Mouse (Mus musculus): ENCODE results near the gene Dlg4. TPM values are rescaled to one million over a fixed set of nuclear protein-coding genes. Genes with fewer than 3 reads are reported as not detected.

Dlg4 gene
- polyA plus RNA-seq, 1 experiment from 2014 or later, result 9.3 TPM

GRCm38 (mm10) chr11:69992396-69992795 is 24.3 kb upstream of the Dlg4 start:
- DNase-seq (ENCODE audit: low spot score) (no peak), ATAC-seq (replicated peaks; ENCODE audit: low FRiP score) (no peak)
- H3K4me2 ChIP-seq, result peak overlapping the region; percentile 87
- H3K9ac ChIP-seq (ENCODE audit: low read depth, low read length), result peak overlapping the region; percentile 20; the same call in 1 of the 2 replicates
- H3K36me3 ChIP-seq (ENCODE audit: control insufficient read depth, insufficient read depth, low read length), result peaks cover 24% of the 10 kb centered on the region
- H3K9me3 ChIP-seq (ENCODE audit: control insufficient read depth, low read length), result no peaks in the 10 kb centered on the region
- H3K4me1 ChIP-seq (replicated peaks; ENCODE audit: control insufficient read depth, insufficient read depth, low read length), result peaks cover 15% of the 10 kb centered on the region
- no peak overlapping the region for H3K27ac ChIP-seq (ENCODE audit: low read depth, low read length)
- peak overlapping the region; percentile 67 for H3K4me3 ChIP-seq (ENCODE audit: low read depth, low read length)
- H3K27me3 ChIP-seq (replicated peaks; ENCODE audit: control insufficient read depth, insufficient read depth, low read length), result no peaks in the 10 kb centered on the region
- WGBS, result 82% methylated on average over 10 of the region's 10 CpGs

GRCm38 (mm10) chr11:69992932-69993331 is 23.8 kb upstream of the Dlg4 start:
- Histone ChIP-seq H3K4me1 (replicated peaks; ENCODE audit: control insufficient read depth, insufficient read depth, low read length) (peaks cover 20% of the 10 kb centered on the region), H3K27me3 (replicated peaks; ENCODE audit: control insufficient read depth, insufficient read depth, low read length) (no peaks in the 10 kb centered on the region), H3K27ac (ENCODE audit: low read depth, low read length) (no peak overlapping the region), H3K4me3 (ENCODE audit: low read depth, low read length) (peak overlapping the region; percentile 67; the same call in 1 of the 2 replicates), H3K9me3 (ENCODE audit: control insufficient read depth, low read length) (no peaks in the 10 kb centered on the region), H3K4me2 (peak overlapping the region; percentile 87), H3K9ac (ENCODE audit: low read depth, low read length) (peak overlapping the region; percentile 38; the same call in 1 of the 2 replicates), H3K36me3 (ENCODE audit: control insufficient read depth, insufficient read depth, low read length) (peaks cover 26% of the 10 kb centered on the region)
- 89% methylated on average over 3 of the region's 3 CpGs for WGBS
- no peak for DNase-seq (ENCODE audit: low spot score)
- no peak for ATAC-seq (replicated peaks; ENCODE audit: low FRiP score)

- Histone ChIP-seq H3K9me3 (ENCODE audit: control insufficient read depth, low read length) (no peaks in the 10 kb centered on the region), H3K36me3 (ENCODE audit: control insufficient read depth, insufficient read depth, low read length) (peaks cover 29% of the 10 kb centered on the region), H3K9ac (ENCODE audit: low read depth, low read length) (no peak overlapping the region), H3K4me2 (peak overlapping the region; percentile 56), H3K27me3 (replicated peaks; ENCODE audit: control insufficient read depth, insufficient read depth, low read length) (no peaks in the 10 kb centered on the region), H3K4me3 (ENCODE audit: low read depth, low read length) (peak overlapping the region; percentile 97), H3K4me1 (replicated peaks; ENCODE audit: control insufficient read depth, insufficient read depth, low read length) (peaks cover 22% of the 10 kb centered on the region), H3K27ac (ENCODE audit: low read depth, low read length) (no peak overlapping the region)
- 79% methylated on average over 11 of the region's 11 CpGs for WGBS
- ATAC-seq (replicated peaks; ENCODE audit: low FRiP score) (no peak), DNase-seq (ENCODE audit: low spot score) (no peak)
Observed at GRCm38 (mm10) chr11:69994401-69995090, 22.2 kb upstream of the Dlg4 start.

- peaks cover 26% of the 10 kb centered on the region for H3K4me1 ChIP-seq (replicated peaks; ENCODE audit: control insufficient read depth, insufficient read depth, low read length)
- peak within 1 kb of the TSS; percentile 75 for H3K4me2 ChIP-seq
- H3K9ac ChIP-seq (ENCODE audit: low read depth, low read length), result peak within 1 kb of the TSS; percentile 99
- DNase-seq (ENCODE audit: low spot score), result peak; percentile 98
- peak; percentile 82 for ATAC-seq (replicated peaks; ENCODE audit: low FRiP score)
- H3K4me3 ChIP-seq (ENCODE audit: low read depth, low read length), result peak within 1 kb of the TSS; percentile 97
- WGBS, result under 1% methylated on average over 36 of the region's 36 CpGs
- H3K27ac ChIP-seq (ENCODE audit: low read depth, low read length), result peak within 1 kb of the TSS; percentile 99
- H3K27me3 ChIP-seq (replicated peaks; ENCODE audit: control insufficient read depth, insufficient read depth, low read length), result no peaks in the 10 kb centered on the region
- H3K9me3 ChIP-seq (ENCODE audit: control insufficient read depth, low read length), result no peaks in the 10 kb centered on the region
- H3K36me3 ChIP-seq (ENCODE audit: control insufficient read depth, insufficient read depth, low read length), result peaks cover 25% of the 10 kb centered on the region
Observed at GRCm38 (mm10) chr11:69995391-69995960, 21.3 kb upstream of the Dlg4 start, which contains the start of gene Phf23. Phf23 (plus strand) TSS chr11:69995777.

GRCm38 (mm10) chr11:69996161-69997061 is 20.3 kb upstream of the Dlg4 start:
- Histone ChIP-seq H3K9ac (ENCODE audit: low read depth, low read length) (peak overlapping the region; percentile 99), H3K4me3 (ENCODE audit: low read depth, low read length) (peak overlapping the region; percentile 97), H3K27ac (ENCODE audit: low read depth, low read length) (peak overlapping the region; percentile 99), H3K9me3 (ENCODE audit: control insufficient read depth, low read length) (no peaks in the 10 kb centered on the region), H3K36me3 (ENCODE audit: control insufficient read depth, insufficient read depth, low read length) (peaks cover 25% of the 10 kb centered on the region), H3K4me2 (peak overlapping the region; percentile 75), H3K4me1 (replicated peaks; ENCODE audit: control insufficient read depth, insufficient read depth, low read length) (peaks cover 26% of the 10 kb centered on the region), H3K27me3 (replicated peaks; ENCODE audit: control insufficient read depth, insufficient read depth, low read length) (no peaks in the 10 kb centered on the region)
- WGBS, result 1% methylated on average over 66 of the region's 66 CpGs
- peak; percentile 8 for ATAC-seq (replicated peaks; ENCODE audit: low FRiP score)
- peak; percentile 69 for DNase-seq (ENCODE audit: low spot score)

- Histone ChIP-seq H3K9me3 (ENCODE audit: control insufficient read depth, low read length) (no peaks in the 10 kb centered on the region), H3K9ac (ENCODE audit: low read depth, low read length) (peak overlapping the region; percentile 99), H3K4me1 (replicated peaks; ENCODE audit: control insufficient read depth, insufficient read depth, low read length) (peaks cover 28% of the 10 kb centered on the region), H3K4me2 (peak overlapping the region; percentile 75), H3K4me3 (ENCODE audit: low read depth, low read length) (peak overlapping the region; percentile 97), H3K36me3 (ENCODE audit: control insufficient read depth, insufficient read depth, low read length) (peaks cover 25% of the 10 kb centered on the region), H3K27ac (ENCODE audit: low read depth, low read length) (peak overlapping the region; percentile 99), H3K27me3 (replicated peaks; ENCODE audit: control insufficient read depth, insufficient read depth, low read length) (no peaks in the 10 kb centered on the region)
- ATAC-seq (replicated peaks; ENCODE audit: low FRiP score) (peak; percentile 74), DNase-seq (ENCODE audit: low spot score) (peak; percentile 92)
- 1% methylated on average over 31 of the region's 44 CpGs for WGBS
Observed at GRCm38 (mm10) chr11:69997070-69997509, 19.7 kb upstream of the Dlg4 start.

GRCm38 (mm10) chr11:69998567-69999491 is 17.9 kb upstream of the Dlg4 start:
- H3K4me2 ChIP-seq, result no peak overlapping the region; the same call in 1 of the 2 replicates
- peaks cover 20% of the 10 kb centered on the region for H3K36me3 ChIP-seq (ENCODE audit: control insufficient read depth, insufficient read depth, low read length)
- no peak overlapping the region for H3K9ac ChIP-seq (ENCODE audit: low read depth, low read length)
- 89% methylated on average over 27 of the region's 27 CpGs for WGBS
- 0 out of 2 replicates have a peak overlapping the region, but pooled peaks have one; percentile 4 for H3K27ac ChIP-seq (ENCODE audit: low read depth, low read length)
- H3K27me3 ChIP-seq (replicated peaks; ENCODE audit: control insufficient read depth, insufficient read depth, low read length), result no peaks in the 10 kb centered on the region
- no peaks in the 10 kb centered on the region for H3K9me3 ChIP-seq (ENCODE audit: control insufficient read depth, low read length)
- ATAC-seq (replicated peaks; ENCODE audit: low FRiP score), result no peak
- DNase-seq (ENCODE audit: low spot score), result no peak
- no peak overlapping the region for H3K4me3 ChIP-seq (ENCODE audit: low read depth, low read length)
- H3K4me1 ChIP-seq (replicated peaks; ENCODE audit: control insufficient read depth, insufficient read depth, low read length), result peaks cover 30% of the 10 kb centered on the region
